Mouse (Mus musculus): ENCODE results near the gene Gm14698.
A peak's percentile ranks its signal among the peaks of the same experiment; 100 is the strongest.
"Not testable (repeated sequence)": the region's sequence is repeated elsewhere in the genome, so short reads cannot be mapped to it uniquely, and the experiment has no call there.

Gm14698 gene

GRCm38 (mm10) chrX:68821059-68821458 lies at the start of gene Gm14698:
TSS of gene Gm14698 (plus strand) at chrX:68821093.
- peak in 1 of 2 experiments; percentile 23 for DNase-seq

DNA sequence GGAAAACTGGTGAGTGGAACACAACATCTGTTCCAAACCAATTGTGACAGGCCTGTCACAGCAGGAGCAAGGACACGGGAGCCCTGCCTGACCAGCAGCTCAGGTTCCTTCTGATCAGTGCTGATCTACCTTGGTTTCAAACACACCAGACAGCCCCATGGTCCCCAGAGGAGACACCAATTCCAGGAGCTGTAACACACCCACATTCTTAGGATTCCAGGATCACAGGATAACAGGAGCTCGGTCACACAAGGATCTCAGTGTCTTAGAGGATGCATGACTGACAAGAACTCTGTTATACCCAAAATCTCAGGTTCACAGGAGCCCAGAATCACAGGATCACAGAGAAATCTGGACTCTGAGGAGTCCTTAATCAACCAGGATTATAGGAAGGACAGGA lies 444 bp upstream of the Gm14698 start:
- not testable (repeated sequence) for DNase-seq

DNA sequence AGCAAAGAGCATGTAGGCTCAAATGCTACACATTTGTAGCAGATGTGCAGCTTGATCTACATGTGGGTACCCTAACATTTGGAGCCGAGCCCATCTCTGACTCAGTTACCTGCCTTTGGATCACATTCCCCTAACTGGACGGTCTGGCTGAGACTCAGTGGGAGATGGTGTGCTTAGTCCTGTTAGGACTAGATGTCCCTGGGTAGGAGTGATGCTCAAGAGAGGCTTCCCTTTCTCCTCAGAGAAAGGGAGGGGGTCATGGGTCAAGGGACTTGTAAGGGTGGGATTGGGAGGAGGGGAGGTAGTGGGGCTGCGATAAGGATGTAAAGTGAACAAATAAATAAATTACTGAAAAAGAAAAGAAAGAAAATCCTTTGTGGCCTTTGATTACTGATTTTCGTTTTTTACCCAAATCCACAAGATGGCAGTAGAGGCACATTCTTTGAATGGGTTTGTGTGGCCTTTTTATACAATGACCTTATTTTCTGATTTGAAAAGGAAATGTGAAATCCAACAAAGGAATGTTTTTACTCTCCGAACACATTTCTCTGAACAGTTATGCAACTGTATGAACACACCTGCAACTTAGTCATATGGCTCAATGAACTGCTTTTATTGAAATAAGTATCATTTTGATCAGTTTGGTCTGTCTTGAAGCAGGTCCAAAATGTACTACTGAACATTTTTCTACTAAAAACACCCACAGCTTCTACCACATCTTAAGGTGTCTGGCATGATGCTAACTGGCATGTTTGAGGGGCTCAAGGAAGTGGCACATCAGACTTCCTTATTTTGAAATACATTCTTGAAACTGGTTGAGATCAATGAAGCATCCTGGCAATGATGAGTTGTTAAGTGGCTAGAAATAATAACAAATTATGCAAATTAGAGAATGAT lies 18.9 kb downstream of the Gm14698 start:
- no peak for DNase-seq

- no peak for DNase-seq
These were observed 44.3 kb downstream of the Gm14698 start for GRCm38 (mm10) chrX:68865145-68865544.
